Mouse (Mus musculus) heart, adult 8-10 months (tissue): ENCODE data around the gene 1700001J03Rik. TPM values are rescaled to one million over a fixed set of nuclear protein-coding genes. Genes with fewer than 3 reads are reported as not detected.
"Not testable (repeated sequence)": the region's sequence is repeated elsewhere in the genome, so short reads cannot be mapped to it uniquely, and the experiment has no call there.

Experiments used
- DNase-seq: peaks from one replicate; pipeline ENCODE4 v3.0.0; 2022; ENCODE audit warnings: low spot score
- total RNA-seq, 4 experiments: library from RNA; stranded (reverse); gene quantifications; 2 replicates each; pipeline ENCODE4 v1.2.4; 2022

The 1700001J03Rik gene
- under 1 TPM in 3 of 4 experiments, not detected in 1; 0.63 to 0.85 (median 0.63) TPM for total RNA-seq

- not testable (repeated sequence) for DNase-seq
These were observed at the start of gene 1700001J03Rik for GRCm38 (mm10) chr5:146185204-146185603. Gene 1700001J03Rik (minus strand): TSS chr5:146185304.

- DNase-seq, result no peak
These were observed 49.2 kb upstream of the 1700001J03Rik start for GRCm38 (mm10) chr5:146234336-146234735.

- DNase-seq, result no peak
These were observed 47.7 kb upstream of the 1700001J03Rik start for GRCm38 (mm10) chr5:146232816-146233215.

- no peak for DNase-seq
These were observed 47.1 kb upstream of the 1700001J03Rik start for GRCm38 (mm10) chr5:146232056-146232675.

- DNase-seq, result peak; percentile 19
These were observed 46.5 kb upstream of the 1700001J03Rik start for GRCm38 (mm10) chr5:146231655-146231996.

GRCm38 (mm10) chr5:146230864-146231654 lies 46.0 kb upstream of the 1700001J03Rik start, which contains the start of gene Cdk8:
Gene Cdk8 (plus strand): TSS chr5:146231230.
- peak; percentile 88 for DNase-seq

- DNase-seq, result no peak
These were observed 45.0 kb upstream of the 1700001J03Rik start for GRCm38 (mm10) chr5:146229869-146230650.

GRCm38 (mm10) chr5:146227496-146227895 lies 42.4 kb upstream of the 1700001J03Rik start:
- DNase-seq, result no peak

GRCm38 (mm10) chr5:146223786-146224185 lies 38.7 kb upstream of the 1700001J03Rik start:
- no peak for DNase-seq

GRCm38 (mm10) chr5:146221722-146222121 lies 36.6 kb upstream of the 1700001J03Rik start:
- no peak for DNase-seq

GRCm38 (mm10) chr5:146220879-146221714 lies 36.0 kb upstream of the 1700001J03Rik start, which contains the start of gene Rnf6:
Gene Rnf6 (minus strand): TSS chr5:146221555.
- DNase-seq, result peak; percentile 95

- no peak for DNase-seq
These were observed 35.4 kb upstream of the 1700001J03Rik start for GRCm38 (mm10) chr5:146220501-146220878.

- DNase-seq, result no peak
These were observed 20.4 kb upstream of the 1700001J03Rik start for GRCm38 (mm10) chr5:146205537-146205936.

GRCm38 (mm10) chr5:146203921-146204320 lies 18.8 kb upstream of the 1700001J03Rik start:
- no peak for DNase-seq

- DNase-seq, result no peak
These were observed 15.5 kb upstream of the 1700001J03Rik start for GRCm38 (mm10) chr5:146200580-146200979.

- DNase-seq, result no peak
These were observed 14.4 kb upstream of the 1700001J03Rik start for GRCm38 (mm10) chr5:146199540-146199939.

- no peak for DNase-seq
These were observed 14.0 kb upstream of the 1700001J03Rik start for GRCm38 (mm10) chr5:146199073-146199472.

- DNase-seq, result no peak
These were observed 8.3 kb upstream of the 1700001J03Rik start for GRCm38 (mm10) chr5:146193360-146193759.

- no peak for DNase-seq
These were observed 5.6 kb upstream of the 1700001J03Rik start for GRCm38 (mm10) chr5:146190501-146191269.

GRCm38 (mm10) chr5:146190093-146190492 lies 5.0 kb upstream of the 1700001J03Rik start:
- no peak for DNase-seq
